Mouse (Mus musculus): ENCODE results near the gene Esrrg. TPM values are rescaled to one million over a fixed set of nuclear protein-coding genes. Genes with fewer than 3 reads are reported as not detected.

Gene Esrrg
- polyA plus RNA-seq, 1 experiment from 2014 or later = 5.3 TPM

DNA sequence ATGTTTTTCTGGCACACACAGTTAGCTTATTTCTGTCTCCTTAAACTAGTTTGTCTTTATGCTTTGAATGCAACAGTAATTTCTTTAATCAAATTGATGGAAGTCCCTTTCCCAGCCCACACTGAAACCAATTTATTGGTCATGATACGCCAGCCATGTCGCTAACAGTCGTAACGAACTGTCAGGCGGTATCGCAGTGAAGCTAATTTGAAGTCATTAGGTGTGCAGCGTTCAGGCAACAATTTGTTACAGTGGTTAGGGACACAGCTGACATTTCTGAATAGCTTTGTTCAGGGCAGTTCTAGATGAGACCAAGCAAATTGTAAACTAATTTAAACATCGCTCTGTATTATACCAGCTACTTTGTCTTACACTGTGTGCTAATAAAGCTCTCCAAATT lies 542.5 kb downstream of the Esrrg start:
- Histone ChIP-seq H3K9ac (no peak overlapping the region), H3K9me3 (no peaks in the 10 kb centered on the region), H3K4me3 (replicated peaks) (no peak overlapping the region), H3K36me3 (no peaks in the 10 kb centered on the region), H3K4me2 (replicated peaks) (no peak overlapping the region), H3K27me3 (replicated peaks) (no peaks in the 10 kb centered on the region), H3K27ac (no peak overlapping the region), H3K4me1 (replicated peaks) (no peaks in the 10 kb centered on the region)
- ATAC-seq = no peak
- 88% methylated on average over 8 of the region's 8 CpGs for WGBS

DNA sequence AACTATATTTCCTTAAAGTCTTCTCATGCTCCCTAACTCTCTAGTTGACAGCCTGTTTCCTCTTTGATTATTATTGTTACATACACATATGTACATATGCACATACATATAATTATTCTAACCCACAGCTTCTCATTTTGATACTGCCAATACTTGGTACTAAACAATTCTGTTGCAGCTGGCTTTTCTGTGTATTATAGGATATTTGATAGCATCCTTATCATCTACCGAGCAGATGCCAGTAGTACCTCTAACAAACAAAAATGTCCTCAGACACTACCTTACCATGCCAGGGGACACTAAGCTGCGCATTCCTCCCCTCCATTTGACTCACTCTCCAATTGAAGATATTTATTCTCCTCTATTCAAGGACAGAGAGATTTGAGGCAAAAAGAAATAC lies 543.4 kb downstream of the Esrrg start:
- no peaks in the 10 kb centered on the region for H3K9me3 ChIP-seq
- no peak overlapping the region for H3K4me3 ChIP-seq (replicated peaks)
- no peak for ATAC-seq

DNA sequence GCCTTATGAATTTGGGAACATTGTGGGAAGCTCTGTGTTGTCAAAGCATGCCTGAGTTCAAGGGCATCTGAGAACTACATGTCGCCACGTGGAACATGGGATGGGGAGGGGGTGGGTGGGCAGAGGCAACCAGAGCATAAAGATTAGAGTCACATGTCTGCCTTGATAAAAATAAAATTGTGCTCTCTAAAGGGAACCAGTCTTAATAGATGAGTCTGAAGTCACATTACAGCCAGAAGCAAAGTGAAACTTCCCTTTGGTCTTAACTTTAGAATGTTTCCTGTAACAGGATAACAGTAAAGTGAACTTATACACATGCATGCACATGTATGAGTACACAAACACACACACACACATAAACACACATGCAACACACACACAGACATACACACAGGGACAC lies 545.1 kb downstream of the Esrrg start:
- H3K36me3 ChIP-seq = no peaks in the 10 kb centered on the region
- no peaks in the 10 kb centered on the region for H3K9me3 ChIP-seq
- no peak overlapping the region for H3K4me3 ChIP-seq (replicated peaks)
- ATAC-seq = no peak
- H3K4me2 ChIP-seq (replicated peaks) = no peak overlapping the region
- H3K4me1 ChIP-seq (replicated peaks) = no peaks in the 10 kb centered on the region
- H3K9ac ChIP-seq = no peak overlapping the region
- no peak overlapping the region for H3K27ac ChIP-seq
- 78% methylated on average over 2 of the region's 2 CpGs for WGBS
- no peaks in the 10 kb centered on the region for H3K27me3 ChIP-seq (replicated peaks)

More for the DNA sequence above, 543.4 kb downstream of the Esrrg start:
- H3K4me2 ChIP-seq (replicated peaks) = no peak overlapping the region
- H3K36me3 ChIP-seq = no peaks in the 10 kb centered on the region
- no peak overlapping the region for H3K9ac ChIP-seq
- no peaks in the 10 kb centered on the region for H3K4me1 ChIP-seq (replicated peaks)
- no peak overlapping the region for H3K27ac ChIP-seq
- 94% methylated on average over 2 of the region's 2 CpGs for WGBS
- no peaks in the 10 kb centered on the region for H3K27me3 ChIP-seq (replicated peaks)

DNA sequence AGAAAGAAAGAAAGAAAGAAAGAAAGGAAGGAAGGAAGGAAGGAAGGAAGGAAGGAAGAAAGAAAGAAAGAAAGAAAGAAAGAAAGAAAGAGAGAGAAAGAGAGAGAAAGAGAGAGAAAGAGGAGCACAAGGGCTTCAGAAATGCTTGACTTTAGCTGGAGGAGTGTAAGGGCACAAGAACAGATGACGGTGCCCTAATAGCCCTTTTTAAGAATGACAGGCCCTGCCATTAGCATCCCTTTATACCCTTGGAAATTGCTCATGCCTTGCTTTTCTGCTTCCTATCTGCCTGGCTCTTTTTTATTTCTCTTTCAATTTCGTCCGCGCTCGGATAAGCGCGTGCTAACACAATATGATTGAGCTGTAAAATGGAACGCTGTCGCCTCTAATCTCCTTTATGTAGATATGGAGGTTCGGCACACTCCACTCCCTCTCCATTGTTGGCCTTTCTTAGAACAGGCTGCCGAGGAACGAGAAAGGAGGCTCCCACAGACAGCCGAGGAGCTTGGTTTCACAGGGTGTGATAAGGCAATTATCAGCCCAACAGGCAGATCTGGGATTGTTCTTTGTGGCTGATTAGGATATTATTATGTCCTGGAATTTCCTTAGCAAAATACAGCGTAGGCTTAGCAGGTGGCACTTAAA lies 546.0 kb downstream of the Esrrg start:
- no peak overlapping the region for H3K27ac ChIP-seq
- no peak overlapping the region for H3K9ac ChIP-seq
- H3K4me1 ChIP-seq (replicated peaks) = no peaks in the 10 kb centered on the region
- H3K4me3 ChIP-seq (replicated peaks) = no peak overlapping the region; the same call in 1 of the 2 replicates
- ATAC-seq = peak; percentile 63
- H3K9me3 ChIP-seq = no peaks in the 10 kb centered on the region
- H3K27me3 ChIP-seq (replicated peaks) = no peaks in the 10 kb centered on the region
- H3K4me2 ChIP-seq (replicated peaks) = peak overlapping the region; percentile 33
- H3K36me3 ChIP-seq = no peaks in the 10 kb centered on the region
- 56% methylated on average over 14 of the region's 14 CpGs for WGBS

DNA sequence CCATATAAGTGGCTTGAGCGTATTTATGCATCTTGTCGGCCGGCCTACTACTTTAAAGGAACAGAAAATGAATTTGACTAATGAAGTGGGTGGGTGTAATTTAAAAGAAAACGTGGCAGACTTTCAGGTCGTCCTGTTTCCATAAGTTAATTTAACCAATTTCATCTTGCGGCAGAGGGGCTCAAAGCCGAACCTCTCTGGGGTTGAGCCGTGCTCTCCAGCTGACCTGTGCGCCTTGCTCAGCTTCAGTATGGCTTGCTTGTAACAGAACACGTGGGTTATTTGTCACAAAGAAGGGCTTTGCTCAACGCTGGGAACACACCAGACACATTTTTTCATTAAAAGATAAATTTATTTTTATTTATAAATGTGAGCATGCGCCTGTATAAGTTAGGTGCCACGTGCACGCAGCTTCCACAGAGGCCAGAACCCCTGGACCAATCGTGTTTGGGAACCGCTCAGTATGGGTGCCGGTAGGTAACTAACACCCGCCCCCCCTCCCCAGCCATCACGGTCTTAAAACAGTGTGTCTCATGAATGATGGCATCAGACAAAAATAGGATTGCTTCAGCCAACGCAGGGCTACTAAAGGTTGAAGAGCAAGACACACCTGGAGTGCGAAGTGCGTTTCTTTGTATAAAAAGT lies 546.7 kb downstream of the Esrrg start:
- H3K27me3 ChIP-seq (replicated peaks) = no peaks in the 10 kb centered on the region
- H3K4me2 ChIP-seq (replicated peaks) = 0 out of 2 replicates have a peak overlapping the region, but pooled peaks have one; percentile 33
- 85% methylated on average over 22 of the region's 22 CpGs for WGBS
- no peak overlapping the region for H3K9ac ChIP-seq
- no peaks in the 10 kb centered on the region for H3K36me3 ChIP-seq
- no peak overlapping the region for H3K4me3 ChIP-seq (replicated peaks)
- no peak for ATAC-seq
- H3K9me3 ChIP-seq = no peaks in the 10 kb centered on the region
- no peaks in the 10 kb centered on the region for H3K4me1 ChIP-seq (replicated peaks)
- no peak overlapping the region for H3K27ac ChIP-seq

DNA sequence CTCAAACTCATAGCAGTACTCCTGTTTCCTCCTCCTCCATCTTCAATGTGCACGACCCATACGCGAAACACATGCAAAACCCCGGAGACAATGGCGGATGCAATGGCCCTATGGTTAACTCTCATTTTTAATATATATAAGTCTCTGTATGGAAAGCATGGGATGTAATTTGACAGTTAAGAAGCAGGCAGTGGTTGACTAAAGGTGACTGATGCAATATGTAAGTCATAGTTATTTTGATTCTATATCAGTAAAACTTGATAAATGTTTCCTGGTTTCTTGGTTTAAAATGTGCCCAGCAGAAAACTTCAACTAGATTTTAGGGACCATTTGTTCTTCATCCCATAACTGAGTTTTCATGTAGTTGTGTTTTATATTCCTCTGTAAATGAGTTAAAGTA lies 547.9 kb downstream of the Esrrg start:
- no peak overlapping the region for H3K4me3 ChIP-seq (replicated peaks)
- H3K4me1 ChIP-seq (replicated peaks) = no peaks in the 10 kb centered on the region
- 98% methylated on average over 5 of the region's 5 CpGs for WGBS
- H3K9ac ChIP-seq = no peak overlapping the region
- ATAC-seq = no peak
- no peak overlapping the region for H3K4me2 ChIP-seq (replicated peaks)
- H3K27ac ChIP-seq = no peak overlapping the region
- no peaks in the 10 kb centered on the region for H3K36me3 ChIP-seq
- no peaks in the 10 kb centered on the region for H3K9me3 ChIP-seq
- H3K27me3 ChIP-seq (replicated peaks) = no peaks in the 10 kb centered on the region

DNA sequence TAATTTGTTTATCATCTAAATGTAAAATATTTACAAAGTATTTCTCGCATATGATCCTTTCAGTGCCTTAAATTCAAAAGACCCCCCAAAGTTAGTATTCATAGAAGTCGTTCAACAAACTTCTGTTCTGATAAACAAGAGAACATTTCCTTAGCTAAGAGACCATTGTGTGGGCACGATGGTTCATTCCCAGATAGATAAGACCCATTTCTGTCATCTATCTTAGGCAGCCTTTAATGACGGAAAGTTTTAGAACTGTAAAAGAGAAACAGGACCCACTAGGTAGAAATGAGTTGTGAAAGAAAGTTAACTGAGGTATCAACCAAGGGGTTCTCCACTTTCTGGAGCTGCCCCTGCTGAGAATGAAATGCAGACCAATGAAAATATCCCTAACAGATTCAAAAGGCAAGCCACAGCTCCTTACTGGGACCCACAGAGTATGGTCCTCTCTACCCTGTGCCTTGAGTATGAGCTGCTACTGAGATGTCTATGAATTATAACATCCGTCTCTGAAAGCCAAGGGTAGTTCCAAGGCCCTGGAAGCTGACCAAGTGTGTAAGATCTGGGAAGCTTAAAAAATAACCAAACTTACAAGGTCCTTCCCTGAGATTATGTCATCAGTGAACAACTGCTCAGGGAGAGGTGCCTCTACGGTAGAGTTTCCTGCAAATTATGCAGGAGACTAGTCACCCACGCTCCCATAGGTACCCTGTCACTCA lies 548.8 kb downstream of the Esrrg start:
- no peaks in the 10 kb centered on the region for H3K36me3 ChIP-seq
- H3K4me2 ChIP-seq (replicated peaks) = no peak overlapping the region
- H3K4me1 ChIP-seq (replicated peaks) = no peaks in the 10 kb centered on the region
- no peak overlapping the region for H3K27ac ChIP-seq
- no peak for ATAC-seq
- no peak overlapping the region for H3K4me3 ChIP-seq (replicated peaks)
- no peak overlapping the region for H3K9ac ChIP-seq
- no peaks in the 10 kb centered on the region for H3K27me3 ChIP-seq (replicated peaks)
- 75% methylated on average over 7 of the region's 7 CpGs for WGBS
- H3K9me3 ChIP-seq = no peaks in the 10 kb centered on the region

DNA sequence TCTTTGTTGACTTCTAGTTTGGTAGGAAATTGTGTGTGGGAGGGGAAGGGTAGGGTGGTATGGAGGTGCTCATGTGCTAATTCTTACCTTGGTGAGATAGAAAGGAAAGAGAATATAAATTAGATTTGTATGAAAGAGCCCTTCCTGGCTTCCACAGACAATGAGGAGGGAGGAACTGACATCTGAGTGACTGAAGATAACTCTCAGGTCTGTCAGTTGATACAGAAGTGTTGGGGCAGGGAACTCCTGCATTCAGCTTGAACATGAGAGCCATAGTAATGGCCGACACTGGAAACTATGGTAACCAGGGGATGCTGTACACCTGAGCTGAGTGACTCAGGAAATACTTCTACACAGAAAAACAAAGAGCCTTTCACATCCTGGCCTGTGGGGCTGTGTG lies 550.1 kb downstream of the Esrrg start:
- no peaks in the 10 kb centered on the region for H3K36me3 ChIP-seq
- no peak overlapping the region for H3K4me3 ChIP-seq (replicated peaks)
- H3K9me3 ChIP-seq = no peaks in the 10 kb centered on the region
- H3K27me3 ChIP-seq (replicated peaks) = no peaks in the 10 kb centered on the region
- H3K9ac ChIP-seq = no peak overlapping the region
- ATAC-seq = no peak
- H3K4me1 ChIP-seq (replicated peaks) = no peaks in the 10 kb centered on the region
- no peak overlapping the region for H3K4me2 ChIP-seq (replicated peaks)
- 77% methylated on average over 1 of the region's 1 CpGs for WGBS
- no peak overlapping the region for H3K27ac ChIP-seq

DNA sequence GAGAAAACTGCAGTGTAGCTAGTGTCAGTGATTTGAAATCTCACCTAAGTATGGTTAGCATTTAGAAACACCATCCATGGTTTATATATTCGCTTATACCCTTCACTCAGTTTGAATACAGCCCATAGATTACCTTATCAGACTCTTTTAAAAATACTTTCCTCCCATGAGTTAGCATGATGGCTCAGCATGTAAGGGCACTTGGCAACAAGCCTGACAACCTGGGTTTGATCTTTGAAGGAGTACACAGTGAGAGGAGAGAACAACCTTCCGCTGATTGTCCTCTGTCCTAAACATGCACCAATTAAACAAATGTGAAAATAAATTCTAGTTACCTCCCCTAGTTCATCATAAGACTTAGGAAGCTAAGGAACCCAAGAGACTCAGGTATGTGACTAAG lies 550.5 kb downstream of the Esrrg start:
- no peak for ATAC-seq

DNA sequence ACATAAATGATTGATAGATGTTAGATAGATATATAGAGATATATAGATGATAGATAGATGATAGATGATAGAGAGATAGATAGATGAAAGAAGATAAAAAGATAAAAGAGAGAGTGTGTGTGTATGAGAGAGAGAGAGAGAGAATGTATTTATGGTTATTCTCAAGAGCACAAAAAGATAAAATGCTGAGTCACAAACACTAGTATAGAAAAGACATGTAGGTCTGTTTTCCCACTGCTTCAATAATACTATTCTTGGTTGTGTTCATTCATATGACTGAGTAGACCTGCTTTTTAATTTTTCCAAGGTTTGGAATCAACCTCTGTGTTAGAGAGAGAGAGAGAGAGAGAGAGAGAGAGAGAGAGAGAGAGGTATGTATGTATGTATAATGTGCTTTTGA lies 554.5 kb downstream of the Esrrg start:
- Histone ChIP-seq H3K36me3 (no peaks in the 10 kb centered on the region), H3K9ac (no peak overlapping the region), H3K27me3 (replicated peaks) (no peaks in the 10 kb centered on the region), H3K4me1 (replicated peaks) (no peaks in the 10 kb centered on the region), H3K9me3 (no peaks in the 10 kb centered on the region), H3K4me2 (replicated peaks) (no peak overlapping the region), H3K4me3 (replicated peaks) (no peak overlapping the region), H3K27ac (no peak overlapping the region)
- no peak for ATAC-seq

More for the DNA sequence above, 550.5 kb downstream of the Esrrg start:
- Histone ChIP-seq H3K4me3 (replicated peaks) (no peak overlapping the region), H3K9ac (no peak overlapping the region), H3K9me3 (no peaks in the 10 kb centered on the region), H3K36me3 (no peaks in the 10 kb centered on the region), H3K27ac (no peak overlapping the region), H3K27me3 (replicated peaks) (no peaks in the 10 kb centered on the region), H3K4me2 (replicated peaks) (no peak overlapping the region), H3K4me1 (replicated peaks) (no peaks in the 10 kb centered on the region)
- WGBS = 87% methylated on average over 2 of the region's 2 CpGs

DNA sequence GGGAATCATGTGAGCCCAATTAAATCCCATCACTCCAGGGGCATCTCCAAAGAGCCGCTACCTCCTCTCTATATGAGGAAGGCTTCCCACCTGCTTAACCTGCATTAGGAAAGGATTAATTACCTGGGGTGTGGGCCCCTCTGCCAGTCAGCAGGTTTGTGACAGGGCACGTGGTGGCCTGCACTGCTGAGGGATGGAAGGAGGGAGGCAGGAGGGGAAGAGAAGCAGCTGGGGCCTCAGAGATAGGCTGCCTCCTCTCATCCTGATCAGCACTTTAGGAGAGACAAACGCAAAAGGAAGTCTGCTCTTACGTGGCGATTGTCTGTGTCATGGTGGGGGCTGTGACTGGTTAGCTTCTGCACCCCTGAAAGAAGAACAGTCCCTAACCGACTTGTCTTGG lies 555.7 kb downstream of the Esrrg start:
- no peak overlapping the region for H3K4me2 ChIP-seq (replicated peaks)
- H3K9me3 ChIP-seq = no peaks in the 10 kb centered on the region
- H3K27ac ChIP-seq = no peak overlapping the region
- WGBS = 61% methylated on average over 6 of the region's 6 CpGs
- H3K27me3 ChIP-seq (replicated peaks) = no peaks in the 10 kb centered on the region
- ATAC-seq = no peak
- no peak overlapping the region for H3K4me3 ChIP-seq (replicated peaks)
- H3K36me3 ChIP-seq = no peaks in the 10 kb centered on the region
- no peaks in the 10 kb centered on the region for H3K4me1 ChIP-seq (replicated peaks)
- H3K9ac ChIP-seq = no peak overlapping the region

DNA sequence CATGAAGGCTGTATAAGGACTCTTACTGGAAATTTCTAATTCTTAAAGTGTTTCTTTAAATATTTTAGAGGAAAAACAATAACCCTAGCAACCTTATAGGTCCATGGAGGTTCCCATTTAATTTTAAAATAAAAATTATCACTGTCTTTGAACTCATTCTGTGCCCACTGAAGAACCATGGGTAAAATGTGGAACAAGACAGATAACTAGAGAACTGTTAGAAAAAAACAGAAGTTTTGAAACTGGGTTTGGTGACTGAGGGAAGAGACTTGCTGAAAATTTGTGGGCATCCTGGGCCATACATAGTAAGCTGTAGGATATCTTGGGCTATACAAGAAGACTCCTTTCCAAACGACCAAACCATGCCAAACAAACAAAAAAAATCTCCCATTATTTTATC lies 565.3 kb downstream of the Esrrg start:
- Histone ChIP-seq H3K36me3 (no peaks in the 10 kb centered on the region), H3K27me3 (replicated peaks) (no peaks in the 10 kb centered on the region), H3K9me3 (no peaks in the 10 kb centered on the region), H3K27ac (no peak overlapping the region), H3K4me2 (replicated peaks) (no peak overlapping the region), H3K4me1 (replicated peaks) (no peaks in the 10 kb centered on the region), H3K4me3 (replicated peaks) (no peak overlapping the region), H3K9ac (no peak overlapping the region)
- 54% methylated on average over 1 of the region's 1 CpGs for WGBS
- ATAC-seq = no peak

DNA sequence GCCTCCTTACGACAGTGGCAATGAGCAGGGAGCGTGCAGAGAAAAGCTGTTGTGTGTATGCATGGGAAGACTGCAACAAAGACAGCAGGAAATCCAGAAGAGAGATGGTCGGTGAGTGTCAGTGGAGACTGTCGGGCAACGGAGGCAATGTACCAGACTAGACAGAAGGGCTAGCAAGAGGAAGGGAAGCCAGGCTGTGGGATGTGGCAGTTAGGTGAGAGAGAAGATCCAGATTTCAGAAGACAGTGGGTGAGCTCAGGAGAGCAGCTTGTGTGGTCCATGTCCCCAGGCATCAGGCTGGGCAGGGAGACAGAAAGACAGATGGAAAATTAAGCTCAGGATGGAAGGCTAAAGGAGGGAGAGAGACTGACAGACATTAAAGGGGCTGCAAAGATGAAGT lies 574.4 kb downstream of the Esrrg start:
- no peaks in the 10 kb centered on the region for H3K27me3 ChIP-seq (replicated peaks)
- no peak for ATAC-seq
- no peak overlapping the region for H3K4me3 ChIP-seq (replicated peaks)
- H3K36me3 ChIP-seq = no peaks in the 10 kb centered on the region
- no peak overlapping the region for H3K27ac ChIP-seq
- H3K9ac ChIP-seq = no peak overlapping the region
- 76% methylated on average over 5 of the region's 5 CpGs for WGBS
- H3K4me1 ChIP-seq (replicated peaks) = no peaks in the 10 kb centered on the region
- no peaks in the 10 kb centered on the region for H3K9me3 ChIP-seq
- no peak overlapping the region for H3K4me2 ChIP-seq (replicated peaks)
